Mouse (Mus musculus) hindbrain, embryonic 15.5 days (tissue): Measurements from ENCODE around the gene Cul9. TPM values are rescaled to one million over a fixed set of nuclear protein-coding genes. Genes with fewer than 3 reads are reported as not detected.
"Not testable (repeated sequence)": the region's sequence is repeated elsewhere in the genome, so short reads cannot be mapped to it uniquely, and the experiment has no call there.

ENCODE experiments used
- ATAC-seq: fragments of 200-750 bp; cut with Nextera tagmentation; 2 replicates; pipeline ENCODE4 v1.8.0; 2017; ENCODE audit warnings: low read depth, moderate number of reproducible peaks, moderate TSS enrichment; ENCODE audit not compliant: low FRiP score
- H3K27ac ChIP-seq: fragments of 300-500 bp; sonication (generic); replicated peaks from 2 replicates; pipeline ENCODE4 v1.5.1; 2015; ENCODE audit warnings: mild to moderate bottlenecking, inconsistent platforms
- H3K27me3 ChIP-seq: fragments of 300-500 bp; sonication (generic); 2 replicates; pipeline ENCODE4 v1.6.1; 2015; ENCODE audit warnings: control low read depth, inconsistent platforms
- H3K36me3 ChIP-seq: fragments of 300-500 bp; sonication (generic); 2 replicates; pipeline ENCODE4 v1.6.1; 2015; ENCODE audit warnings: control low read depth, inconsistent platforms
- H3K4me1 ChIP-seq: fragments of 300-500 bp; sonication (generic); replicated peaks from 2 replicates; pipeline ENCODE4 v1.6.1; 2015; ENCODE audit warnings: control low read depth, inconsistent platforms
- H3K4me2 ChIP-seq: fragments of 300-500 bp; sonication (generic); 2 replicates; pipeline ENCODE4 v1.6.1; 2015; ENCODE audit warnings: moderate library complexity, mild to moderate bottlenecking, inconsistent platforms
- H3K4me3 ChIP-seq: fragments of 300-500 bp; sonication (generic); 2 replicates; pipeline ENCODE4 v1.5.1; 2015; ENCODE audit warnings: mild to moderate bottlenecking, inconsistent platforms
- H3K9ac ChIP-seq: fragments of 300-500 bp; sonication (generic); 2 replicates; pipeline ENCODE4 v1.6.1; 2015; ENCODE audit warnings: inconsistent platforms
- H3K9me3 ChIP-seq: fragments of 300-500 bp; sonication (generic); 2 replicates; pipeline ENCODE4 v1.6.1; 2016; ENCODE audit warnings: control low read depth, inconsistent platforms
- WGBS: fragments of 180-500 bp; shearing (Covaris S2); methylation state at CpG from one replicate; pipeline ENCODE4 v1.1.7; 2015; 5-methylcytosine and 5-hydroxymethylcytosine counted together
- polyA plus RNA-seq: library from polyadenylated mRNA; unstranded; fragments of >200 nt; fragmentation: Nextera tagmentation; extraction: Ambion mirVana; gene quantifications from 2 replicates; pipeline ENCODE4 v1.2.1, GENCODE M21; 2015

Cul9 gene
- polyA plus RNA-seq, 1 experiment from 2014 or later, result 26.5 TPM

DNA sequence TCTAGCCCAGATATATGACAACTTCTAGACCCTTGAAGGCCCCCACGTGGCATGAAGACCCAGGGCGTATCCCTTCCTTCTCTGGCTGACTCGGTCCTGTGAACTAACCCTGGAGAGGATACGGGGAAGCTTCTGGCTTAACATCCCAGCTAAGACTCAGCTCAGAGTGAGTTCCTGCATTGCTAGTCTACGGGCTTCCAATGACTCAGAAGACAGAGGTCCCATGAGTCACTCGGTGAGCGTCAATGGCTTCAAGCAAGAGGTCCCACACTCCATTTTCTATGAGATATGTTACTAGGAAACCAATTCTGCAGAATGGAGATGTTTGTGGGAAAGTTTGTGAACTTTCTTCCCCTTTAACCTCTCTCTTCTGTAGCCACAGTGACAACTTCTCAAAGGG lies 28.3 kb upstream of the Cul9 start:
- Histone ChIP-seq H3K4me1 (no peaks in the 10 kb centered on the region), H3K36me3 (peaks cover 56% of the 10 kb centered on the region), H3K27me3 (no peaks in the 10 kb centered on the region), H3K27ac (no peak overlapping the region), H3K4me2 (no peak overlapping the region), H3K4me3 (no peak overlapping the region), H3K9ac (no peak overlapping the region), H3K9me3 (no peaks in the 10 kb centered on the region)
- WGBS, result 96% methylated on average over 7 of the region's 7 CpGs
- ATAC-seq, result no peak

DNA sequence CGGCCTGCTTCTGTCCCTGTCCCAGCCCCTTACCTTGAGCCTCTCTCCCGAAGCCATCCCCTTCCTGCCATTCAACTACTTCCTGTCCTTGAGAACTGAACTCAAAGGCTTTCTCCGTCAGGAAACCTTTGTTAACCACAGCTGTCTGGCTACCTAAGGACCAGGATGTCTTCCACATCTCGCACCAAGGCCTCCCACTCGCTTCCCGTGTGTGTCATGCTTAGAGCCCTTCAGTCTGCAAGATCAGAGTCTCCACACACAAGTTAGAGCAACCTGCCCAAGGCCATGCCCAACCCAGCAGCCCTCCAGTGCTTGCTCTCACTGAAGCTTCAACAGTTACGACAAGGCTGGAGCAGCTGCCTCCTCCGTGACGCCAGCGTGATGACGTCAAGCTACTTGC lies 24.8 kb upstream of the Cul9 start:
- Histone ChIP-seq H3K4me1 (no peaks in the 10 kb centered on the region), H3K27me3 (no peaks in the 10 kb centered on the region), H3K36me3 (peaks cover 48% of the 10 kb centered on the region), H3K27ac (no peak overlapping the region), H3K9ac (no peak overlapping the region), H3K9me3 (no peaks in the 10 kb centered on the region), H3K4me3 (no peak overlapping the region), H3K4me2 (no peak overlapping the region)
- WGBS, result 91% methylated on average over 11 of the region's 11 CpGs
- ATAC-seq, result no peak

- Histone ChIP-seq H3K4me1 (peaks cover 17% of the 10 kb centered on the region), H3K27me3 (no peaks in the 10 kb centered on the region), H3K4me2 (no peak overlapping the region), H3K9ac (no peak overlapping the region), H3K4me3 (no peak overlapping the region), H3K27ac (no peak overlapping the region), H3K9me3 (no peaks in the 10 kb centered on the region), H3K36me3 (peaks cover 7% of the 10 kb centered on the region; the same call in 1 of the 2 replicates)
- ATAC-seq, result no peak
- WGBS, result 92% methylated on average over 6 of the region's 6 CpGs
These were observed 13.0 kb upstream of the Cul9 start for GRCm38 (mm10) chr17:46559146-46559545.

- peaks cover 27% of the 10 kb centered on the region for H3K4me1 ChIP-seq
These were observed 12.0 kb upstream of the Cul9 start for GRCm38 (mm10) chr17:46558151-46558550.

DNA sequence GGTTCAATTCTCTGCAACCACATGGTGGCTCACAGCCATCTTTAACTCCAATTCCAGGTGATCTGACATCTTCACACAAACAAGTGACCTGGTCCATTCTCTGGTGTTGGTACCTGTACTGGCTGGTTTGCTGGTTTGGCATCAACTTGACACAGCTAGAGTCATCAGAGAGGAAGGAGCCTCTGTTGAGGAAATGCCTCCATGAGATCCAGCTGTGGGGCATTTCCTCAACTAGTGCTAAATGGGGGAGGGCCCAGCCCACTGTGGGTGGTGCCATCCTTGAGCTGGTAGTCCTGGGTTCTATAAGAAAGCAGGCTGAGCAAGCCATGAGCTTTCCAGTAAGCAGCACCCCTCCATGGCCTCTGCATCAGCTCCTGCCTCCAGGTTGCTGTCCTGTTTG lies 11.1 kb upstream of the Cul9 start:
- not testable (repeated sequence) for H3K4me3 ChIP-seq, H3K9me3 ChIP-seq, H3K36me3 ChIP-seq, H3K9ac ChIP-seq, H3K27me3 ChIP-seq, H3K27ac ChIP-seq, ATAC-seq
- Histone ChIP-seq H3K4me1 (peaks cover 35% of the 10 kb centered on the region), H3K4me2 (peak overlapping the region; percentile 84; the same call in 1 of the 2 replicates)

More at GRCm38 (mm10) chr17:46558151-46558550, 12.0 kb upstream of the Cul9 start:
- 94% methylated on average over 5 of the region's 5 CpGs for WGBS
- ATAC-seq, result no peak
- no peak overlapping the region for H3K9ac ChIP-seq
- H3K36me3 ChIP-seq, result no peaks in the 10 kb centered on the region
- no peak overlapping the region for H3K27ac ChIP-seq
- no peak overlapping the region for H3K4me2 ChIP-seq
- no peak overlapping the region for H3K4me3 ChIP-seq
- H3K27me3 ChIP-seq, result no peaks in the 10 kb centered on the region
- no peaks in the 10 kb centered on the region for H3K9me3 ChIP-seq

DNA sequence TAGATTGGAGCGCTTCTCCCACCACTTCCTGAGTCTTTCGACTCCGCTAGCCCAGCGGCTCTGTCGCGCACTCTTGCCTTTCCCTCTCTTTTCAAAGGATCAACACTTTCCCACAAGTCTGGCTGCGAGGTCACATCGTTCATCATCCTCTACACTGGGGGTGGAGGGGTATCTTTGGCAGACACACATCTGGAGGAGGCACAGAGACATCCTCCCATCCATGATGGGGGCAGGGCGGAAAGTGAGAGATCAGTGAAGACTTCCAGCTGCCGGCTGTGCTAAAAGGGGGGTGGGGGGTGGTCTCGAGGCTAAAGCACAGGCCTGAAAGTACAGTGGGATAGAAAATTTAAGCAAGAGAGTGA lies 10.4 kb upstream of the Cul9 start:
- Histone ChIP-seq H3K27ac (peak overlapping the region; percentile 95), H3K36me3 (peaks cover 7% of the 10 kb centered on the region), H3K4me1 (peaks cover 40% of the 10 kb centered on the region), H3K27me3 (no peaks in the 10 kb centered on the region), H3K4me2 (peak overlapping the region; percentile 84), H3K9ac (peak overlapping the region; percentile 38), H3K9me3 (no peaks in the 10 kb centered on the region), H3K4me3 (peak overlapping the region; percentile 91)
- no peak; the same call in 1 of the 2 replicates for ATAC-seq
- 0% methylated on average over 11 of the region's 11 CpGs for WGBS

GRCm38 (mm10) chr17:46555673-46556583 lies 9.7 kb upstream of the Cul9 start, which contains the start of gene Srf:
Gene Srf, minus strand, starts transcription at chr17:46556175.
- H3K36me3 ChIP-seq, result peaks cover 13% of the 10 kb centered on the region
- peak within 1 kb of the TSS; percentile 95 for H3K27ac ChIP-seq
- H3K4me2 ChIP-seq, result peak within 1 kb of the TSS; percentile 84
- WGBS, result under 1% methylated on average over 83 of the region's 87 CpGs
- H3K27me3 ChIP-seq, result no peaks in the 10 kb centered on the region
- H3K9ac ChIP-seq, result peak within 1 kb of the TSS; percentile 96
- ATAC-seq, result peak; percentile 96
- H3K4me1 ChIP-seq, result peaks cover 40% of the 10 kb centered on the region
- H3K9me3 ChIP-seq, result no peaks in the 10 kb centered on the region
- H3K4me3 ChIP-seq, result peak within 1 kb of the TSS; percentile 91

DNA sequence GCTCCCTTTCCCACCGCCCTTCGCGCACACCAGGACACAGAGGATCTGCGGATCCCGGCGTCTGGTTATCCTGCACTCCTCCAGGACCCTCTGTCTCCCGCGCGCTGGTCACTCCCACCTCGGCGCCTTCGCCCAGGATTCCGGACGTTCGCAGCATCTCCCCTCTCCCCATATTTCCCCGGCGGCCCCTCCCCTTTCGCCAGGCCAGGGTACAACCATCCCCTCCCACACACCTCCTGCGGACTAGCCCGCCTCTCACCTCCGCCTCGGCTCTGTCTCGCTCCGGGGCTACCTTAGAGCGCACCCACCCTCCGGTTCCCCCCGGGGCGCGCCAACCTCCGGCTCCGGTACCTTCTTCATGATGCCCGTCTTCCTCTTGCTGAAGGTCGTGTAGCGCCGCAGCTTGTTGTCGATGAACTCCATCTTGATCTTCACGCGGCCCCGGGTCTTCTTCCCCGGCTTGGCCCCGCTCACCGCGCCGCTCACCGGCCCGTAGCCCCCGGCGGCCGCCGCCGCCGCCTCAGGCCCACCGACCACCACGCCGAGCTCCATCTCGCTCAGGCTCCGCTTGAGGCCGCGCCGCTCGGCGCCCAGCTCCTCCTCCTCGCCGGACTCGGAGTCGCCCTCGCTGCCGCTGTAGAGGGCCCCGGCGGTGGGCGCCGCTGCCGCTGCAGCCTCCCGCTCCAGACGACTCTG lies 8.9 kb upstream of the Cul9 start:
- Histone ChIP-seq H3K4me3 (peak overlapping the region; percentile 91), H3K27ac (peak overlapping the region; percentile 95), H3K9ac (peak overlapping the region; percentile 96), H3K36me3 (peaks cover 21% of the 10 kb centered on the region), H3K27me3 (no peaks in the 10 kb centered on the region), H3K4me1 (peaks cover 40% of the 10 kb centered on the region), H3K4me2 (peak overlapping the region; percentile 84), H3K9me3 (no peaks in the 10 kb centered on the region)
- ATAC-seq, result no peak
- WGBS, result under 1% methylated on average over 73 of the region's 75 CpGs

DNA sequence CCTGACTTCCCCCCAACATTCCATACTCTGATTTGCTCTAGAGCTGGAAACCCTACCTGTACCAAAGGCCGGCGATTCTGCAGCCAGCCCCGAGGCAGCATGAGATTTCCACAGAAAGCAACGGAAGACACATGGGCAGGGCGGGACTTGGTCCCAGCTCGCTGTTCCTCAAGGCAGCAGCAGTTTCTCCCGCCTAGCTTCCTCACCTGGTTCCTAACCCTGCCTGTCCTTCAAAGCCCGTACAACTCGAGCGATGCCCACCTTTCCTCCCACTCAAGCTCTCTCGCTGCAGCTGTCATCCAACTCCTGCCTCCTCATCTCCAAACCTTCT lies 8.4 kb upstream of the Cul9 start:
- Histone ChIP-seq H3K36me3 (peaks cover 26% of the 10 kb centered on the region), H3K4me3 (peak overlapping the region; percentile 91), H3K27ac (peak overlapping the region; percentile 95), H3K9me3 (no peaks in the 10 kb centered on the region), H3K9ac (peak overlapping the region; percentile 96), H3K27me3 (no peaks in the 10 kb centered on the region), H3K4me1 (peaks cover 40% of the 10 kb centered on the region), H3K4me2 (peak overlapping the region; percentile 84)
- WGBS, result 0% methylated on average over 11 of the region's 11 CpGs
- no peak for ATAC-seq

DNA sequence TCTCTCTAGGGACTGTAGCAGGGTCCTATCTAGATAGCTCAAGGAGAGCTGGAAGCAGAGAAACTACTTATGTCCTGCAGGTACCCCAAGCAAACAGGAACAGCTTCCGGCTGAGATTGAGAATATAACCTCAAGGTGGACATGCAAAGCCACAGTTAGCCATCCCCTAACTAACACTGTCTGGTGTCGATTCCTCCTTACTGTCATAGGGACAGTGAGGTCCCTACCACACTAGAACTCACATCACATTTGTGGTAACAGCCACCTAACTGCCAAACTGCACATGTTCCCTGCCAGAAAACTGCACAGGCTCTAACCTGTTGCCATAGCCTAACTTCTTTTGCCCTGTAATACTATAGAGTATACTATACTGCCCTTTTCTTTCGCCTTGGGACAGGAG lies 7.7 kb upstream of the Cul9 start:
- Histone ChIP-seq H3K4me1 (peaks cover 40% of the 10 kb centered on the region), H3K4me3 (peak overlapping the region; percentile 91), H3K27ac (0 out of 2 replicates have a peak overlapping the region, but pooled peaks have one; percentile 95), H3K27me3 (no peaks in the 10 kb centered on the region), H3K36me3 (peaks cover 30% of the 10 kb centered on the region), H3K4me2 (peak overlapping the region; percentile 84), H3K9ac (peak overlapping the region; percentile 96), H3K9me3 (no peaks in the 10 kb centered on the region)
- 82% methylated on average over 3 of the region's 3 CpGs for WGBS
- ATAC-seq, result no peak

DNA sequence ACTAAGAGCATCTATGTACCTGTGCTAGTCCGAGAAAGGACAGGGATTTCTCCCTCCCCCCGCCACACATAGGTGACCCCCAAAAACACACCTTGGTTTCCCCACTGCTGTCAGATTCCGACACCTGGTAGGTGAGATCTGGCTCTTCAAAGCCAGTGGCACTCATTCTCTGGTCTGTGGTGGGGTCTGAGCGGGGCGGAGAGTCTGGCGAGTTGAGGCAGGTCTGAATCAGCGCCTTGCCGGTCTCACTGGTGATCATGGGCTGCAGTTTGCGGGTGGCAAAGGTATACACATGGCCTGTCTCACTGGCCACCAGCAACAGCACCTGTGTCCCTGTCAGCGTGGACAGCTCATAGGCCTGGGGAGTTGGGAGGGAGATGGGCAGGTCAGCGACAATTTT lies 7.3 kb upstream of the Cul9 start:
- Histone ChIP-seq H3K36me3 (peaks cover 35% of the 10 kb centered on the region), H3K4me1 (peaks cover 40% of the 10 kb centered on the region), H3K4me3 (peak overlapping the region; percentile 91), H3K27ac (peak overlapping the region; percentile 68), H3K9ac (peak overlapping the region; percentile 96), H3K27me3 (no peaks in the 10 kb centered on the region), H3K9me3 (no peaks in the 10 kb centered on the region), H3K4me2 (peak overlapping the region; percentile 84)
- ATAC-seq, result no peak
- 46% methylated on average over 11 of the region's 11 CpGs for WGBS

GRCm38 (mm10) chr17:46552841-46553423 lies 6.7 kb upstream of the Cul9 start:
- peak overlapping the region; percentile 84 for H3K4me2 ChIP-seq
- peaks cover 40% of the 10 kb centered on the region for H3K4me1 ChIP-seq
- no peaks in the 10 kb centered on the region for H3K9me3 ChIP-seq
- H3K9ac ChIP-seq, result peak overlapping the region; percentile 96
- H3K4me3 ChIP-seq, result peak overlapping the region; percentile 91
- H3K27me3 ChIP-seq, result no peaks in the 10 kb centered on the region
- peak; percentile 77 for ATAC-seq
- H3K27ac ChIP-seq, result peak overlapping the region; percentile 68
- peaks cover 40% of the 10 kb centered on the region for H3K36me3 ChIP-seq
- WGBS, result 0% methylated on average over 24 of the region's 24 CpGs
